Mouse (Mus musculus) neural tube, embryonic 11.5 days (tissue): ENCODE measurements around the gene Rhebl1. TPM values are rescaled to one million over a fixed set of nuclear protein-coding genes. Genes with fewer than 3 reads are reported as not detected.
A peak's percentile ranks its signal among the peaks of the same experiment; 100 is the strongest.

Experiments used
- ATAC-seq: fragments of 200-750 bp; cut with Nextera tagmentation; 2 replicates; pipeline ENCODE4 v1.8.0; 2017; ENCODE audit warnings: moderate number of reproducible peaks, mild to moderate bottlenecking, moderate TSS enrichment, moderate library complexity; ENCODE audit not compliant: insufficient read depth, low FRiP score, low TSS enrichment
- DNase-seq: peaks from one replicate; pipeline ENCODE4 v3.0.0-alpha.2; 2015; ENCODE audit warnings: low spot score
- H3K27ac ChIP-seq: fragments of 300-500 bp; sonication (generic); 2 replicates; pipeline ENCODE4 v1.5.1; 2014; ENCODE audit warnings: low read depth, mild to moderate bottlenecking, low read length
- H3K27me3 ChIP-seq: fragments of 300-500 bp; sonication (generic); 2 replicates; pipeline ENCODE4 v1.6.1; 2014; ENCODE audit warnings: mild to moderate bottlenecking, low read length, mixed read lengths; ENCODE audit not compliant: control insufficient read depth, insufficient read depth
- H3K36me3 ChIP-seq: fragments of 300-500 bp; sonication (generic); 2 replicates; pipeline ENCODE4 v1.6.1; 2014; ENCODE audit warnings: mild to moderate bottlenecking, low read length, moderate library complexity, mixed read lengths; ENCODE audit not compliant: control insufficient read depth, insufficient read depth
- H3K4me1 ChIP-seq: fragments of 300-500 bp; sonication (generic); 2 replicates; pipeline ENCODE4 v1.6.1; 2014; ENCODE audit warnings: low read length, mixed read lengths; ENCODE audit not compliant: control insufficient read depth, insufficient read depth
- H3K4me2 ChIP-seq: fragments of 300-500 bp; sonication (generic); 2 replicates; pipeline ENCODE4 v1.6.1; 2014; ENCODE audit warnings: low read depth, mild to moderate bottlenecking, moderate library complexity
- H3K4me3 ChIP-seq: fragments of 300-500 bp; sonication (generic); 2 replicates; pipeline ENCODE4 v1.5.1; 2014; ENCODE audit warnings: low read depth, low read length
- H3K9ac ChIP-seq: fragments of 300-500 bp; sonication (generic); 2 replicates; pipeline ENCODE4 v1.6.1; 2014; ENCODE audit warnings: mild to moderate bottlenecking, low read length
- H3K9me3 ChIP-seq: fragments of 300-500 bp; sonication (generic); 2 replicates; pipeline ENCODE4 v1.6.1; 2016; ENCODE audit warnings: low read length; ENCODE audit not compliant: control insufficient read depth
- WGBS: fragments of 180-500 bp; shearing (Covaris S2); extraction: QIAGEN DNeasy Blood & Tissue Kit; methylation state at CpG from one replicate; pipeline ENCODE4 v1.1.7; 2014; 5-methylcytosine and 5-hydroxymethylcytosine counted together
- polyA plus RNA-seq: library from polyadenylated mRNA; unstranded; fragments of >200 nt; fragmentation: Nextera tagmentation; extraction: Ambion mirVana; gene quantifications from 2 replicates; pipeline ENCODE4 v1.2.1, GENCODE M21; 2014

The Rhebl1 gene
- polyA plus RNA-seq, 1 experiment from 2014 or later, result 19.8 TPM

GRCm38 (mm10) chr15:98839671-98840585, 54.4 kb downstream of the Rhebl1 start:
- Histone ChIP-seq H3K9ac (no peak overlapping the region), H3K27me3 (no peaks in the 10 kb centered on the region), H3K4me1 (no peaks in the 10 kb centered on the region), H3K36me3 (peaks cover 62% of the 10 kb centered on the region), H3K9me3 (no peaks in the 10 kb centered on the region), H3K4me3 (no peak overlapping the region), H3K4me2 (no peak overlapping the region), H3K27ac (no peak overlapping the region)
- WGBS, result 94% methylated on average over 30 of the region's 30 CpGs
- no peak for ATAC-seq
- DNase-seq, result no peak

GRCm38 (mm10) chr15:98839161-98839560, 55.2 kb downstream of the Rhebl1 start:
- no peak for DNase-seq
- Histone ChIP-seq H3K9me3 (no peaks in the 10 kb centered on the region), H3K27me3 (no peaks in the 10 kb centered on the region), H3K4me3 (no peak overlapping the region), H3K4me1 (no peaks in the 10 kb centered on the region), H3K36me3 (peaks cover 63% of the 10 kb centered on the region), H3K4me2 (no peak overlapping the region), H3K27ac (no peak overlapping the region), H3K9ac (no peak overlapping the region)
- ATAC-seq, result no peak
- whole genome bisulfite sequencing, result 96% methylated on average over 14 of the region's 14 CpGs

DNA sequence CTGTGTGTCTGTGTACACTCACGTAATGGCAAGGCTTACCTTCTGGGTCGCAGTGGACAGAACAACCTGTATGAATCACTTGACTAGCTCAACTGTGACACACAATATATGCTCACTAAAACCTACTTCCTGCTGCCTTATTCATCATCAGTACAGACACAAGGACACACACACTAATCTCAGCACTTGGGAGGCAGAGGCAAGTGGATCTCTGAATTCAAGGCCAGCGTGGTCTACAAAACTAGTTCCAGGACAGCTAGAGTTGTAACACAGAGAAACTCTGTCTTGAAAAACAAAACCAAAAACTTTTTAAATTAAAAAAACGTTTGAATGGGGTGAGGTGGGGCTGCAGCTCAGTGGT, 56.6 kb downstream of the Rhebl1 start:
- peaks cover 57% of the 10 kb centered on the region for H3K36me3 ChIP-seq
- WGBS, result 76% methylated on average over 4 of the region's 4 CpGs
- no peak overlapping the region for H3K4me3 ChIP-seq
- no peaks in the 10 kb centered on the region for H3K27me3 ChIP-seq
- no peak overlapping the region for H3K4me2 ChIP-seq
- H3K27ac ChIP-seq, result no peak overlapping the region
- DNase-seq (no peak), ATAC-seq (no peak)
- H3K9me3 ChIP-seq, result no peaks in the 10 kb centered on the region
- H3K9ac ChIP-seq, result no peak overlapping the region
- no peaks in the 10 kb centered on the region for H3K4me1 ChIP-seq

- no peak for ATAC-seq
- H3K36me3 ChIP-seq, result peaks cover 54% of the 10 kb centered on the region
- WGBS, result 94% methylated on average over 21 of the region's 21 CpGs
- no peaks in the 10 kb centered on the region for H3K27me3 ChIP-seq
- no peak overlapping the region for H3K4me2 ChIP-seq
- no peak overlapping the region for H3K9ac ChIP-seq
- no peak for DNase-seq
- no peak overlapping the region for H3K4me3 ChIP-seq
- H3K27ac ChIP-seq, result no peak overlapping the region
- H3K4me1 ChIP-seq, result no peaks in the 10 kb centered on the region
- H3K9me3 ChIP-seq, result no peaks in the 10 kb centered on the region
These were observed 57.2 kb downstream of the Rhebl1 start for GRCm38 (mm10) chr15:98837006-98837742.

DNA sequence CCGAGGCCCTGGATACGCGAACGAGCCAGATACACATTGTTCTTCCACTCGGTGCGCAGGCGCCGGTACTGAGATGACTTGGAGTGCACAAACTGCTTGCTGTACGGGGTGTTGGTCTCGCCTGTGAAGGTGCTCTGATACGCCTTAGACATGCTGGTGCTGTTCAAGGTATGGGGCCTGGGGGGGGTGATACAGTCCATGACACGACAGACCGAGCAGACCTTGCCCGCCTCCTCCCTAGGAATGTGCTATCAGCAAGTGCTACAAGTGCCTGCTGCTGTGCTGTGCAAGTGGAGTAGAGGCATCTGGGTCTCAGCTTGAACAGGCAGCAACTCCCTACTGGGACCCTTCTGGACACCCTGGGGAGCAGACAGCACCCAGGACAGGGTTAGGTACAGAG, 59.0 kb downstream of the Rhebl1 start:
- no peaks in the 10 kb centered on the region for H3K4me1 ChIP-seq
- H3K4me3 ChIP-seq, result no peak overlapping the region
- H3K4me2 ChIP-seq, result no peak overlapping the region
- H3K36me3 ChIP-seq, result peaks cover 46% of the 10 kb centered on the region
- WGBS, result 95% methylated on average over 14 of the region's 14 CpGs
- H3K9me3 ChIP-seq, result no peaks in the 10 kb centered on the region
- ATAC-seq (no peak), DNase-seq (no peak)
- H3K27me3 ChIP-seq, result no peaks in the 10 kb centered on the region
- no peak overlapping the region for H3K27ac ChIP-seq
- H3K9ac ChIP-seq, result no peak overlapping the region

- Histone ChIP-seq H3K27ac (no peak overlapping the region), H3K4me1 (no peaks in the 10 kb centered on the region), H3K9me3 (no peaks in the 10 kb centered on the region), H3K4me2 (no peak overlapping the region; the same call in 1 of the 2 replicates), H3K9ac (no peak overlapping the region), H3K4me3 (no peak overlapping the region), H3K36me3 (peaks cover 37% of the 10 kb centered on the region), H3K27me3 (no peaks in the 10 kb centered on the region)
- DNase-seq (no peak), ATAC-seq (no peak)
- WGBS, result 92% methylated on average over 13 of the region's 13 CpGs
These were observed 60.3 kb downstream of the Rhebl1 start for GRCm38 (mm10) chr15:98834059-98834458.

- no peak for DNase-seq
- 86% methylated on average over 11 of the region's 11 CpGs for WGBS
- Histone ChIP-seq H3K36me3 (peaks cover 36% of the 10 kb centered on the region), H3K27me3 (no peaks in the 10 kb centered on the region), H3K4me1 (no peaks in the 10 kb centered on the region), H3K27ac (no peak overlapping the region), H3K9me3 (no peaks in the 10 kb centered on the region), H3K4me2 (no peak overlapping the region), H3K9ac (no peak overlapping the region), H3K4me3 (no peak overlapping the region)
- ATAC-seq, result no peak
These were observed 61.1 kb downstream of the Rhebl1 start for GRCm38 (mm10) chr15:98833281-98833680.

DNA sequence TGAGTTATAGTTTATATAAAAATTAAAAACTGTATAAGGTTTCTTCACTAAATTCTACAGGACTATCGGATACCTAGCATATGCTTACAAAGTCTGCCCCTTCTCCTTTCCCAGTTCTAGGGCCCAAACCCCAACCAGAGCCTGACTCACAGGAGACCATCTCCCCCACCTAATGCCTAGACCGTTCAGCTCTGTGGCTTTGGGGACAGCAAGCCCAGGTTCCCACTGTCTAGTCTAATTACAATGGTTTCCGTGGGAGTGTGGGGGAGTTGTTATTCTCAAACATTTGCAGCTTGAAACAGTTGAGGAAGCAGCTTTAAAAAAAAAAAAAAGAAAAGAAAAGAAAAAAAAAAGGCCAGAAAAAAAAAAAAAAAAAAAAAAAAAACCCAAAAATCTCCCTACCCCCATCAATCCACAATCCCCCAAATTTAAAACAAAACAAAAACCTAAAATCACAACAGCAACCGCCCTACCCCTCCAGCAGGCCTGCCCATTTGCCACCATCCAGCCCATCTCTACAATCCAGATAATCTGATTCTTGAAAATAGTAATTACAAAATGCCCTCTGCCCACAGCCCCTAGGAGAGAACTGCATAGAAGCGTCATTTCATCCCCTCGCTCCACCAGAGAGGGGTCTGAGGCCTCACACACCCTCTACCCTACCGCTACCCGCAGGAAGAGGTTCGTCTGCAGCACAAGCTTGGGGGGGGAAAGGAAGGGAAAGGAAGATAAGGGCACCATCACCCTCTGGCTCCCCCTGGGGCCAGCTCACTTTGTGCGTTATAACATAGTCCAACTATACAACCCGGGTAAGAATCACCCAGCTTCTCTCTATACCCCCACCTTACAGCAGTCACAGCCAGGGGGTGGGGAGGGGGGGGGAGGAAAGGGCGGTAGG, 61.9 kb downstream of the Rhebl1 start:
- Histone ChIP-seq H3K9me3 (no peaks in the 10 kb centered on the region), H3K36me3 (peaks cover 33% of the 10 kb centered on the region), H3K4me1 (no peaks in the 10 kb centered on the region), H3K27me3 (no peaks in the 10 kb centered on the region), H3K4me3 (no peak overlapping the region), H3K4me2 (peak overlapping the region; percentile 67; the same call in 1 of the 2 replicates), H3K27ac (no peak overlapping the region), H3K9ac (no peak overlapping the region)
- ATAC-seq (no peak), DNase-seq (no peak)
- WGBS, result 67% methylated on average over 11 of the region's 12 CpGs
